14 mouse cellular contexts compared by ENCODE assay signal in genomic region chr3:104350253-104350945, GRCm38 (mm10).
DNase-seq lines count a peak whose midpoint lies in the region; ATAC-seq lines count a peak whose summit lies in the region.
"Had no signal": no experiment of that assay in that cellular context is flagged by ENCODE, and none has a peak within 500 bp of the region (broad histone marks: within the 10 kb centered on the region; RNA-seq: fewer than 3 reads in every experiment).

No protein-coding gene starts in this region.

- H3K4me1 ChIP-seq in hindbrain, embryonic 15.5 days (replicated peaks) = peaks cover 20% of the 10 kb centered on the region; the same call in 1 of the 2 replicates
- peaks cover 6% of the 10 kb centered on the region for H3K4me1 ChIP-seq in hindbrain, embryonic 14.5 days (replicated peaks; ENCODE audit: control insufficient read depth, insufficient read depth, low read length)
- peaks cover 17% of the 10 kb centered on the region for H3K4me1 ChIP-seq in lung, embryonic 16.5 days (replicated peaks; ENCODE audit: control insufficient read depth, insufficient read depth, low read length)
- H3K4me1 ChIP-seq in embryonic facial prominence, embryonic 15.5 days = peaks cover 24% of the 10 kb centered on the region

- no peak for DNase-seq in hindbrain, embryonic 14.5 days (ENCODE audit: low spot score)
- no peak for DNase-seq in lung, postnatal 25 days (ENCODE audit: low spot score)
- DNase-seq in ovary, postnatal 36 days (ENCODE audit: low spot score) = peak; percentile 11
- no peak for DNase-seq in layer of hippocampus, postnatal 25 days (ENCODE audit: extremely low spot score in 1 of 2, low spot score in 1 of 2)
- no peak for DNase-seq in MN1 (ENCODE audit: low spot score)
- DNase-seq: layer of hippocampus, postnatal 36 days; thymus, postnatal 14 days had no signal

- no peak overlapping the region for H3K27ac ChIP-seq in hindbrain, embryonic 15.5 days (replicated peaks)
- no peak overlapping the region; the same call in 1 of the 2 replicates for H3K27ac ChIP-seq in hindbrain, embryonic 14.5 days
- peak overlapping the region; percentile 87 for H3K27ac ChIP-seq in lung, embryonic 16.5 days (ENCODE audit: low read length)
- peak overlapping the region; percentile 75 for H3K27ac ChIP-seq in embryonic facial prominence, embryonic 15.5 days (replicated peaks)
- H3K27ac ChIP-seq: heart, embryonic 10.5 days; hindbrain, embryonic 13.5 days had no signal

- 0 out of 2 replicates have a peak, but pooled peaks have one; percentile 37 for ATAC-seq in hindbrain, embryonic 15.5 days (ENCODE audit: low FRiP score, low read depth)
- no peak for ATAC-seq in hindbrain, embryonic 14.5 days (ENCODE audit: low FRiP score)
- peak; percentile 42 for ATAC-seq in lung, embryonic 16.5 days (ENCODE audit: low read depth)
- ATAC-seq in embryonic facial prominence, embryonic 15.5 days (ENCODE audit: insufficient number of reproducible peaks, low FRiP score, low TSS enrichment, low read depth) = no peak

- no peak overlapping the region for H3K9ac ChIP-seq in hindbrain, embryonic 15.5 days
- H3K9ac ChIP-seq in hindbrain, embryonic 14.5 days = no peak overlapping the region
- no peak overlapping the region for H3K9ac ChIP-seq in lung, embryonic 16.5 days (ENCODE audit: low read length)
- H3K9ac ChIP-seq in embryonic facial prominence, embryonic 15.5 days = no peak overlapping the region
- H3K9ac ChIP-seq: hindbrain, embryonic 13.5 days had no signal

- no peaks in the 10 kb centered on the region for H3K27me3 ChIP-seq in hindbrain, embryonic 15.5 days
- no peaks in the 10 kb centered on the region for H3K27me3 ChIP-seq in hindbrain, embryonic 14.5 days (ENCODE audit: control insufficient read depth, insufficient read depth, low read length)
- H3K27me3 ChIP-seq in lung, embryonic 16.5 days (ENCODE audit: control insufficient read depth, insufficient read depth, low read depth, low read length) = no peaks in the 10 kb centered on the region
- H3K27me3 ChIP-seq in embryonic facial prominence, embryonic 15.5 days = no peaks in the 10 kb centered on the region

- 80% methylated on average over 2 of the region's 2 CpGs for WGBS in hindbrain, embryonic 15.5 days
- WGBS in hindbrain, embryonic 14.5 days = 85% methylated on average over 2 of the region's 2 CpGs
- 52% methylated on average over 2 of the region's 2 CpGs for WGBS in lung, embryonic 16.5 days
- 56% methylated on average over 2 of the region's 2 CpGs for WGBS in embryonic facial prominence, embryonic 15.5 days

- no peaks in the 10 kb centered on the region for H3K36me3 ChIP-seq in hindbrain, embryonic 15.5 days
- H3K36me3 ChIP-seq in hindbrain, embryonic 14.5 days (replicated peaks; ENCODE audit: control insufficient read depth, insufficient read depth) = no peaks in the 10 kb centered on the region
- H3K36me3 ChIP-seq in lung, embryonic 16.5 days (ENCODE audit: control insufficient read depth, insufficient read depth, low read length) = no peaks in the 10 kb centered on the region
- H3K36me3 ChIP-seq in embryonic facial prominence, embryonic 15.5 days = no peaks in the 10 kb centered on the region
- H3K36me3 ChIP-seq: heart, embryonic 10.5 days; hindbrain, embryonic 13.5 days had no signal

- no peaks in the 10 kb centered on the region for H3K9me3 ChIP-seq in hindbrain, embryonic 15.5 days
- no peaks in the 10 kb centered on the region for H3K9me3 ChIP-seq in hindbrain, embryonic 14.5 days (ENCODE audit: control insufficient read depth, low read length)
- H3K9me3 ChIP-seq in lung, embryonic 16.5 days (ENCODE audit: control insufficient read depth, low read length) = no peaks in the 10 kb centered on the region
- H3K9me3 ChIP-seq in embryonic facial prominence, embryonic 15.5 days (replicated peaks) = no peaks in the 10 kb centered on the region
- H3K9me3 ChIP-seq: heart, embryonic 10.5 days; hindbrain, embryonic 13.5 days had no signal

- no peak overlapping the region for H3K4me2 ChIP-seq in hindbrain, embryonic 15.5 days
- no peak overlapping the region for H3K4me2 ChIP-seq in hindbrain, embryonic 14.5 days (replicated peaks)
- H3K4me2 ChIP-seq in lung, embryonic 16.5 days (ENCODE audit: low read depth, low read length) = no peak overlapping the region
- H3K4me2 ChIP-seq in embryonic facial prominence, embryonic 15.5 days (replicated peaks) = no peak overlapping the region

- H3K4me3 ChIP-seq in hindbrain, embryonic 15.5 days = no peak overlapping the region
- H3K4me3 ChIP-seq in hindbrain, embryonic 14.5 days (replicated peaks; ENCODE audit: low read length) = no peak overlapping the region
- no peak overlapping the region for H3K4me3 ChIP-seq in lung, embryonic 16.5 days (ENCODE audit: low read length)
- H3K4me3 ChIP-seq in embryonic facial prominence, embryonic 15.5 days (replicated peaks) = no peak overlapping the region
- H3K4me3 ChIP-seq: erythroblast, embryonic 14.5 days; heart, embryonic 10.5 days; hindbrain, embryonic 13.5 days; myocyte had no signal

Comparison
In these comparisons a context has a peak if more than half of its experiments do, and no peak if none do; other contexts are left out.
1. ATAC-seq: peak in hindbrain, embryonic 15.5 days (single experiment) and lung, embryonic 16.5 days (single experiment); none in hindbrain, embryonic 14.5 days (single experiment) and embryonic facial prominence, embryonic 15.5 days (single experiment).
2. H3K27ac ChIP-seq: peak in lung, embryonic 16.5 days (single experiment) and embryonic facial prominence, embryonic 15.5 days (single experiment); none in hindbrain, embryonic 15.5 days (single experiment) and hindbrain, embryonic 14.5 days (single experiment).